Mouse (Mus musculus) lung, adult 2 months (tissue): ENCODE data around the gene Uba7. TPM values are rescaled to one million over a fixed set of nuclear protein-coding genes. Genes with fewer than 3 reads are reported as not detected.
A peak's percentile ranks its signal among the peaks of the same experiment; 100 is the strongest.

Experiments
- DNase-seq: peaks from one replicate; pipeline ENCODE4 v3.0.0; 2022
- H3K4me1 ChIP-seq: fragments of 200-500 bp; 2 replicates; pipeline ENCODE4 v1.6.1; 2011; ENCODE audit warnings: low read length; ENCODE audit not compliant: control insufficient read depth, insufficient read depth
- H3K4me3 ChIP-seq: fragments of 200-500 bp; replicated peaks from 2 replicates; pipeline ENCODE3; 2011; ENCODE audit warnings: low read depth, mild to moderate bottlenecking, control low read depth, low read length; ENCODE audit errors: extremely low read depth
- CTCF ChIP-seq: fragments of 200-500 bp; IDR thresholded peaks from 2 replicates; pipeline ENCODE4 v1.5.1; 2011; ENCODE audit warnings: mild to moderate bottlenecking, low read length, control low read depth; ENCODE audit not compliant: insufficient read depth
- POLR2A ChIP-seq: fragments of 200-500 bp; IDR thresholded peaks from 2 replicates; pipeline ENCODE4 v1.6.1; 2011; ENCODE audit warnings: low read depth, mild to moderate bottlenecking, control low read depth, low read length, borderline replicate concordance; ENCODE audit errors: extremely low read depth
- WGBS: fragments of 180-500 bp; shearing (Covaris S2); methylation state at CpG from one replicate; pipeline ENCODE4 v1.1.7; 2018; 5-methylcytosine and 5-hydroxymethylcytosine counted together
- polyA plus RNA-seq: library from polyadenylated mRNA; depleted of rRNA; stranded (reverse); fragments of >200 nt; gene quantifications from 2 replicates; pipeline ENCODE4 v1.2.3, GENCODE M21; 2012

Uba7 gene
- polyA plus RNA-seq, 1 experiment = 124 TPM

- WGBS = 71% methylated on average over 10 of the region's 10 CpGs
- no peak for DNase-seq
- no peak overlapping the region for H3K4me3 ChIP-seq
- TF ChIP-seq POLR2A (no peak), CTCF (no peak)
- peaks cover 16% of the 10 kb centered on the region for H3K4me1 ChIP-seq
Observed at GRCm38 (mm10) chr9:107974491-107975171, 674 bp upstream of the Uba7 start.

DNA sequence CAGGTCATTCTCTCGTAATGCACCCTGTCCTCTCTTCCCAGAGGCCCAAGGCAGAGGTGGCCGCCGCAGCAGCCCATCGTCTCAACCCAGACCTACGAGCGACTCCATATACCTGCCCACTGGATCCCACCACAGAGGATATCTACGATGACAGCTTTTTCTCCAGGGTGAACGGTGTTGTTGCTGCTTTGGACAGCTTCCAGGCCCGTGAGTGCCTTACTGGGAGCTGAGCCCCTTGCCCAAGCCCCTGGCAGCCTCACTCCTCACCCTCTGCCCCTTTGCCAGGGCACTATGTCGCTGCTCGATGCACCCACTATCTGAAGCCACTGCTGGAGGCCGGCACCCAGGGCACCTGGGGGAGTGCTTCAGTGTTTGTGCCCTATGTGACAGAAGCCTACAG is 3.5 kb downstream of the Uba7 start:
- 90% methylated on average over 12 of the region's 12 CpGs for WGBS
- TF ChIP-seq POLR2A = no peak
- TF ChIP-seq CTCF = no peak
- Histone ChIP-seq H3K4me3 (no peak overlapping the region), H3K4me1 (peaks cover 39% of the 10 kb centered on the region)
- DNase-seq = no peak

DNA sequence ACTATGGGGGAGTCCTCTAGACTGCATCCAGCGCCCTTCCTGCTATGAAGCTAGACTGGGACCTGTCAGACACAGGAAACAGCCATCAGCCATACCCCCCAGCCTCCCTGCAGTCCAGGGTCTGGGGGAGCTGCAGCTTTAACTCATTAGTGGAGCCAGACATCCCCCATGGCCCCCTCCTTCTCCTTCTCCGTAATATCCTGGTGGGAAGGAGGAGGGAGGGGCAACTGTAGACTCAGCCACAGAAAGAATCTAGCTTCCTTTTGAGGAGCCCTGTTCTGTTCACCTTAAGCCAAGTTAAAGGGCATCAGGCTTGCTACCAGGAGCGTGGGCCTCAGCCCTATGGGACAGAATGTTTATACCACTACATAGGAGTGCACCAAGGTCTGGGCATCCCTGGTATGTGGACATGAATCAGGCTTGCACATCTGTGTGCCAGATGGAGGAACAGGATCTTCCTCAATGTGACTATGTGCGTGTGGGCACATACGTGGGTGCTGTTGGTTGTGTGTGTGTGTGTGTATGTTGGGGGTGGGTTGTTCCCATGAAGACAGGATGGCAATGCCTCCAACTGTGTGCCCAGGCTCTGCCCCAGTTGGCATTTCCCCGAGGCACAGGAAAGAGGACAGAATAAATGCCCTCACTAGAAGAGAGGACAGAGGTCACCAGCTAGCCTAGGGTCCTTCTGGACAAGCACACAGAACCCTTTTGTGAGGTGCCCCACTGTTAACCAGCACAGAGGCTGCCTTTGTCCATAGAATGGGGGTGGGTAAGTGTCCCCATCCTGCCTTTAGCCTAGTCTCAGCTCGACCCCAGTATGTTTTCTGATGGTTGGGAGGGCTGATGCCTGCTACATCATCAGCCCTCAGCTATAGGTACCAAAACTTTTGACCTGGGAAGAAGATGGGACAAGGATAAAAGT is 6.6 kb downstream of the Uba7 start:
- no peak overlapping the region for H3K4me3 ChIP-seq
- DNase-seq = no peak
- TF ChIP-seq POLR2A (no peak), CTCF (no peak)
- 23% methylated on average over 7 of the region's 7 CpGs for WGBS
- peaks cover 33% of the 10 kb centered on the region for H3K4me1 ChIP-seq

- H3K4me1 ChIP-seq = peaks cover 33% of the 10 kb centered on the region
- DNase-seq = peak; percentile 44
- TF ChIP-seq CTCF (no peak), POLR2A (peak; percentile 32; the same call in 1 of the 2 replicates)
- peak within 1 kb of the TSS; percentile 14 for H3K4me3 ChIP-seq
- 27% methylated on average over 14 of the region's 14 CpGs for WGBS
Observed at GRCm38 (mm10) chr9:107982681-107983346, 7.5 kb downstream of the Uba7 start, which contains the start of gene Gm20661. Gene Gm20661 (plus strand): TSS chr9:107983058.

GRCm38 (mm10) chr9:107983421-107983890 is 8.2 kb downstream of the Uba7 start:
- no peak for DNase-seq
- peak overlapping the region; percentile 14 for H3K4me3 ChIP-seq
- WGBS = 25% methylated on average over 4 of the region's 4 CpGs
- H3K4me1 ChIP-seq = peaks cover 30% of the 10 kb centered on the region
- TF ChIP-seq CTCF (no peak), POLR2A (peak; percentile 58; the same call in 1 of the 2 replicates)

GRCm38 (mm10) chr9:107984052-107984753 is 8.9 kb downstream of the Uba7 start:
- Histone ChIP-seq H3K4me1 (peaks cover 30% of the 10 kb centered on the region), H3K4me3 (peak overlapping the region; percentile 33)
- DNase-seq = no peak
- TF ChIP-seq CTCF = no peak
- TF ChIP-seq POLR2A = no peak
- WGBS = 40% methylated on average over 19 of the region's 19 CpGs

GRCm38 (mm10) chr9:107984754-107985055 is 9.4 kb downstream of the Uba7 start:
- Histone ChIP-seq H3K4me3 (peak overlapping the region; percentile 85), H3K4me1 (peaks cover 30% of the 10 kb centered on the region)
- WGBS = 29% methylated on average over 9 of the region's 9 CpGs
- no peak for TF ChIP-seq CTCF
- no peak for TF ChIP-seq POLR2A
- no peak for DNase-seq

DNA sequence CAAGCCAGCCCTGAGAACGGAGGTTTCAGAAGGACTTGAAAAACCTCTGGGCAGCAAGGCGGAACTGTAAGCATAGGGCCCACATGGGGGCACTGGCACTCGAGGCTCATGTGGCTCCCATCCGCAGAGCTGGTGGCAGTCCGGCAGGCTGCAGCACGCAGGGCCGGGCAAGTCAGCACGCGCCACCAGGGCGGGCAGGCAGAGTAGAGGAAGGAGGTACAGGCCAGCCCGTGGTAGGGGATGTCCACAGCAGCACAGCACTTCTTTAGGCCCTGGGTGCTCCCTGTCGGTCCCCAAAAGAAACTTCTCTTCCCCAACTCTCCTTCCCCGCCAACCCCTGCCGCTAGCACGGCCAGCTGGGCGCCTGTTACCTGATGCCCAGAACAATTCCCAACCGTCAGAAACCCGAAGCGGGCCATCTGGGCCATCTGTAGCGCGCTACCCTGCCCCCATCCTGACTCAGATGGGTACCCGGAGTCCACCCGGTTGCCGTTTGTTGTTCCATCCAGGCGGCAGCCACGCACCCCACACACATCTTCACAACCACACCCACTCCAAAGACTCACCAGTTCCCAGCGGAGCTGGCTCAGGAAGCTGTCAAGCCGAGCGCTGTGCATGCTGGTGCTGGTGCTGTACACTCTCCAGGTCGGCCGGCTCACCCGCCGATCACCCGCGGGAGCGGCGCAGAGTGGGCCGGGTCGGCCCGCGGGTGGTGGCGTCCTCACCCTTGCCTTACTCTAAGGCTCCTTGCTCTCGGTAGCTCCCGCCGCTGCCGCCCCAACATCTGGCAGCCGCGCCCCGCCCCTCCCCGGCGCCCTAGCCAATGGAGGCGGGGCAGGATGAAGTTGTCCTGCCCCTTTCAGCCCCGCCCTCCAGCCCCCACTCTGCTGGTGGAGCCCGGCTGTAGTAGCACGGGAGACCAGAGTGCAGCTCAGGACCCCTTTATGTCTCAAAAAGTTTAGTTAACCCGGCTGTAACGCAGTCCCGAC is 10.1 kb downstream of the Uba7 start, which contains the start of gene Inka1:
Gene Inka1, minus strand, starts transcription at position 749 of the 989 bp plus-strand sequence.
- DNase-seq = peak; percentile 87
- H3K4me3 ChIP-seq = peak within 1 kb of the TSS; percentile 85
- WGBS = under 1% methylated on average over 58 of the region's 58 CpGs
- H3K4me1 ChIP-seq = peaks cover 30% of the 10 kb centered on the region
- no peak for TF ChIP-seq CTCF
- TF ChIP-seq POLR2A = peak; percentile 41; the same call in 1 of the 2 replicates
